Mouse (Mus musculus) intestine, embryonic 15.5 days (tissue): ENCODE measurements around the gene Rbms3. TPM values are rescaled to one million over a fixed set of nuclear protein-coding genes. Genes with fewer than 3 reads are reported as not detected.

Experiments
- ATAC-seq: fragments of 200-750 bp; cut with Nextera tagmentation; 2 replicates; pipeline ENCODE4 v1.8.0; 2017; ENCODE audit warnings: moderate TSS enrichment, moderate library complexity
- H3K27ac ChIP-seq: fragments of 300-500 bp; sonication (generic); 2 replicates; pipeline ENCODE4 v1.5.1; 2015; ENCODE audit warnings: mild to moderate bottlenecking, inconsistent platforms
- H3K27me3 ChIP-seq: fragments of 300-500 bp; sonication (generic); replicated peaks from 2 replicates; pipeline ENCODE4 v1.6.1; 2015; ENCODE audit warnings: inconsistent platforms
- H3K36me3 ChIP-seq: fragments of 300-500 bp; sonication (generic); 2 replicates; pipeline ENCODE4 v1.6.1; 2015; ENCODE audit warnings: inconsistent platforms
- H3K4me1 ChIP-seq: fragments of 300-500 bp; sonication (generic); replicated peaks from 2 replicates; pipeline ENCODE4 v1.6.1; 2015; ENCODE audit warnings: inconsistent platforms
- H3K4me2 ChIP-seq: fragments of 300-500 bp; sonication (generic); replicated peaks from 2 replicates; pipeline ENCODE4 v1.6.1; 2015; ENCODE audit warnings: mild to moderate bottlenecking, inconsistent platforms
- H3K4me3 ChIP-seq: fragments of 300-500 bp; sonication (generic); replicated peaks from 2 replicates; pipeline ENCODE4 v1.5.1; 2015; ENCODE audit warnings: inconsistent platforms
- H3K9ac ChIP-seq: fragments of 300-500 bp; sonication (generic); 2 replicates; pipeline ENCODE4 v1.6.1; 2015; ENCODE audit warnings: inconsistent platforms
- H3K9me3 ChIP-seq: fragments of 300-500 bp; sonication (generic); 2 replicates; pipeline ENCODE4 v1.6.1; 2016; ENCODE audit warnings: inconsistent platforms
- WGBS: fragments of 180-500 bp; shearing (Covaris S2); methylation state at CpG from one replicate; pipeline ENCODE4 v1.1.7; 2015; 5-methylcytosine and 5-hydroxymethylcytosine counted together
- polyA plus RNA-seq: library from polyadenylated mRNA; unstranded; fragments of >200 nt; fragmentation: Nextera tagmentation; extraction: Ambion mirVana; gene quantifications from 2 replicates; pipeline ENCODE4 v1.2.1, GENCODE M21; 2015

Gene Rbms3
- polyA plus RNA-seq, 1 experiment from 2014 or later = 53.0 TPM

DNA sequence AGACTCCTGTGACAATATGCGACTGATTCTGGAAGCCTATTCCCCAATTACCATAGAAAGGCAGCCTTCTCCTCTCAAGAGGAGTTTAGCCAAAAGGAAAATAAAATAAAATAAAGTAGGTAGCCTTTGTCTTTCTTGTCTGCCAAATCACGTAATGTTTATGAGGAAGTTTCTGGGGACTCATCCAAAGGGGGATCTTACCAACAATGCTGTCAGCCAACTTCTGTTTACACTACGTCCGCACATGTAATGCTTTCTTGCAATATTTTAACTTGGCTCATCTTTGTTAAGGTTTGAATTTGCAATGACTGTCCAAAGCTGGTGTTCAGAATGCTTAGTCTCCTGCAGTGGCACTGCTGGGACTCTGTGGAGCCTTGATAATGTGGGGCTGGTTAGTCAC is 1086.9 kb downstream of the Rbms3 start:
- Histone ChIP-seq H3K4me3 (no peak overlapping the region), H3K27me3 (no peaks in the 10 kb centered on the region), H3K27ac (no peak overlapping the region), H3K9me3 (no peaks in the 10 kb centered on the region), H3K4me2 (no peak overlapping the region), H3K36me3 (no peaks in the 10 kb centered on the region), H3K9ac (no peak overlapping the region), H3K4me1 (no peaks in the 10 kb centered on the region)
- 65% methylated on average over 4 of the region's 4 CpGs for WGBS
- no peak for ATAC-seq

DNA sequence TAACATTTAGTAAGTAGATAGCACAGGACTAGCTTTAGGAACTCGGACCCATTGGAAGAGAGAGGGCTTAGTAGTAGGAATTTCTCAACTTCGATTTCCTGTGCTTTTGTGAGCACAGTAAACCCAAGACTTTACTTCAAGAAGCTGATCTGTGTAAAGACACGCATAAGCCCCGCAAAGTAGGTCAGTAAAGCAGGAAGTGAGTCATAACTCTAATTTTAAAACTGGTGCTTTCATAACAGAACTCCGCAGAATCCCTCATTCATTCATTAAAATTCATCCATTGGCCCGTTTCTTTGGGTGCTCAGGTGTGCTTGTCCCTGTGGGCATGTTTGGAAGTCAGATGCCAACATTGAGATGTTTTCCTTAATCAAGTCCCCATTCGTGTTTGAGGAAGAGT is 1087.7 kb downstream of the Rbms3 start:
- no peaks in the 10 kb centered on the region for H3K4me1 ChIP-seq
- ATAC-seq = no peak
- H3K27ac ChIP-seq = no peak overlapping the region
- no peak overlapping the region for H3K4me2 ChIP-seq
- H3K9ac ChIP-seq = no peak overlapping the region
- H3K9me3 ChIP-seq = no peaks in the 10 kb centered on the region
- no peaks in the 10 kb centered on the region for H3K27me3 ChIP-seq
- H3K4me3 ChIP-seq = no peak overlapping the region
- no peaks in the 10 kb centered on the region for H3K36me3 ChIP-seq
- WGBS = 73% methylated on average over 7 of the region's 7 CpGs

DNA sequence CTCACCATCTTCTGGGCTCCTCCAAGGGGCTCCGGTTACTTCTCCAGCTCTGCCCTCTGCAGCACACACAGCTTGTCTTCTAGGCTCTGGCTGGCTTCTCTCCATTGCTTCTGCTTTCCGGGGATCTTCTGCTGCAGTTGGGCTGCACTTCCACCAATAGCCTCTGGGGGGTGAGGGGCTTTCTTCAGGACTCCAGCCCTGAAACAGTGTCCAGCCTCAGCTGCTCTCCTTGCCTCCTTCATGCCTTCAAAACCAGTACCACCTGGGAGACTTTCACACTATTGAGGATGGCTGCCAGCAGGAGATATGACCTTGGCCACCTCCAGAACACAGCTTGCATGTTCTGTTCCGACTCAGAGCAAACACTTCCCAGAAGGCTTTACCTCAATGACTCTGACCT is 1094.0 kb downstream of the Rbms3 start:
- H3K4me1 ChIP-seq = no peaks in the 10 kb centered on the region
- no peak overlapping the region for H3K27ac ChIP-seq
- no peaks in the 10 kb centered on the region for H3K27me3 ChIP-seq
- ATAC-seq = no peak
- H3K9me3 ChIP-seq = no peaks in the 10 kb centered on the region
- no peaks in the 10 kb centered on the region for H3K36me3 ChIP-seq
- no peak overlapping the region for H3K4me2 ChIP-seq
- no peak overlapping the region for H3K9ac ChIP-seq
- H3K4me3 ChIP-seq = no peak overlapping the region
- WGBS = 62% methylated on average over 3 of the region's 3 CpGs

DNA sequence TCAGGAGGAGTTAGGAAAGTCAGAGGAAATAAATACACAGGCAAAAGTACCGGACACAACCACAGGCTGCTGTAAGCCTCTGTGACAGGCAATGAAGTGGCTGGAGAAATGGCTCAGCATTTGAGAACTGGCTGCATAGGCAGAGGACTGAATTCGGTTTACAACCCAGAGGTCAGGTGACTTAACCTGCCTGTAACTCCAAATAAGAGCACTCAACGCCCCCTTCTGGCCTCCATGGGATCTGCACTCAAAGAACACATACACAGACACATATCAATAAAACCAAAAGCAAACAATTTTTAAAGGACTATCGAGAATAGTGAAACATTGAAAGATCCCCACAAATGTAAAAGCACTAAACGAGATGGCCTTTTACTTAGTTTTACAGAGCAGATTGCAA is 1096.3 kb downstream of the Rbms3 start:
- no peak overlapping the region for H3K9ac ChIP-seq
- H3K27me3 ChIP-seq = no peaks in the 10 kb centered on the region
- no peaks in the 10 kb centered on the region for H3K36me3 ChIP-seq
- no peak for ATAC-seq
- H3K4me2 ChIP-seq = no peak overlapping the region
- WGBS = 77% methylated on average over 5 of the region's 5 CpGs
- no peaks in the 10 kb centered on the region for H3K4me1 ChIP-seq
- H3K27ac ChIP-seq = no peak overlapping the region
- no peaks in the 10 kb centered on the region for H3K9me3 ChIP-seq
- no peak overlapping the region for H3K4me3 ChIP-seq

DNA sequence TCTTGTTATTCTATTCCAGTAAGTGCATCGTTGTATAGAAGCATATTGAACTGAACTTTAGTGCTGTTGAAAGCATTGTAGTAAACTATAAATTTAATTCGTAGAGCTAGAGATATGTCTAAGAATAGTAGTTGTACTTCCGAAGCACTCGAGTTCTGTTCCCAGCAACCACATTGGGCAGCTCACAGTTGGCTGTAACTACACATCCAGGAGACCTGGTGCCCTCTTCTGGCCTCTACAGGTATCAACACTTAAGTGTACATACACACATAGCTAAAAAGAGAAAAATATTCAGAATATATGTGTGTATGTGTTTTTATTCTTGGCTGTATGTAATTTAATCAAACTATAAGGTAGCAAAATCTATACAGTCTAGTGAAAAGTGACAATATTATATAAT is 1098.6 kb downstream of the Rbms3 start:
- Histone ChIP-seq H3K4me2 (no peak overlapping the region), H3K4me1 (no peaks in the 10 kb centered on the region), H3K9me3 (no peaks in the 10 kb centered on the region), H3K4me3 (no peak overlapping the region), H3K36me3 (no peaks in the 10 kb centered on the region), H3K27me3 (no peaks in the 10 kb centered on the region), H3K9ac (no peak overlapping the region), H3K27ac (no peak overlapping the region)
- no peak for ATAC-seq
- 93% methylated on average over 4 of the region's 4 CpGs for WGBS

DNA sequence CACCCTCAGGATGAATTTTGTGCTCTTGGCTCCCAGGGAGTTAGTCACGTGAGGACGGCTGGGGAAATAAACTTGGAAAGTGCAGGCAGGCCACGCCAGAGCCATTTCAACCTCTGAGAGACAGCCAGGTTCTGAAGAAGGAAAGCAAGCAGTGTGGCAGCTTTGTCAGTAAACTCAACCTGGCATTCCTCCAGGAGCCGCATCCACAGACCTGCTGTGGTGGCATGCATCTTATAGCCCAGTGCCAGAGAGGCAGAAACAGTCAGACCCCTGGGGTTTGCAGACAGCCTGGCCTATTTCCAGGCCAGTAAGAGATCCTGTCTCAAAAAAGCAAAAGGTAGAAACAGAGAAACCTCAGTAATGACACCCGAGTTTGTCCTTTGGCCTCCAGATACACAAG is 1105.3 kb downstream of the Rbms3 start:
- H3K27ac ChIP-seq = no peak overlapping the region
- no peak for ATAC-seq
- WGBS = 74% methylated on average over 5 of the region's 5 CpGs
- no peak overlapping the region for H3K4me2 ChIP-seq
- no peak overlapping the region for H3K9ac ChIP-seq
- H3K4me1 ChIP-seq = no peaks in the 10 kb centered on the region
- H3K27me3 ChIP-seq = no peaks in the 10 kb centered on the region
- no peak overlapping the region for H3K4me3 ChIP-seq
- H3K36me3 ChIP-seq = no peaks in the 10 kb centered on the region
- no peaks in the 10 kb centered on the region for H3K9me3 ChIP-seq
